Mouse (Mus musculus) T-cell, adult 2 months (primary cell): ENCODE measurements around the gene Sergef.
"Not testable (repeated sequence)": the region's sequence is repeated elsewhere in the genome, so short reads cannot be mapped to it uniquely, and the experiment has no call there.

Experiments used
- DNase-seq: peaks from one replicate; pipeline ENCODE4 v3.0.0; 2022; ENCODE audit warnings: low spot score

Gene Sergef

GRCm38 (mm10) chr7:46639692-46640031 lies at the start of gene Sergef:
Sergef (minus strand) TSS chr7:46639807.
- peak; percentile 80 for DNase-seq

- DNase-seq = peak; percentile 15
Measured at GRCm38 (mm10) chr7:46686827-46687226, 47.2 kb upstream of the Sergef start.

- no peak for DNase-seq
Measured at GRCm38 (mm10) chr7:46680732-46681131, 41.1 kb upstream of the Sergef start.

- DNase-seq = not testable (repeated sequence)
Measured at GRCm38 (mm10) chr7:46679044-46679443, 39.4 kb upstream of the Sergef start.

- no peak for DNase-seq
Measured at GRCm38 (mm10) chr7:46678417-46678816, 38.8 kb upstream of the Sergef start.

- no peak for DNase-seq
Measured at GRCm38 (mm10) chr7:46676808-46677360, 37.3 kb upstream of the Sergef start.

GRCm38 (mm10) chr7:46675886-46676285 lies 36.3 kb upstream of the Sergef start:
- no peak for DNase-seq

- no peak for DNase-seq
Measured at GRCm38 (mm10) chr7:46675061-46675460, 35.5 kb upstream of the Sergef start.

GRCm38 (mm10) chr7:46672160-46672672 lies 32.6 kb upstream of the Sergef start, which contains the start of gene Tph1:
Tph1 (minus strand) TSS chr7:46672537.
- DNase-seq = no peak

- DNase-seq = no peak
Measured at GRCm38 (mm10) chr7:46667256-46667655, 27.6 kb upstream of the Sergef start.

- no peak for DNase-seq
Measured at GRCm38 (mm10) chr7:46665236-46665635, 25.6 kb upstream of the Sergef start.

GRCm38 (mm10) chr7:46661591-46662090 lies 22.0 kb upstream of the Sergef start:
- DNase-seq = no peak

- DNase-seq = no peak
Measured at GRCm38 (mm10) chr7:46652279-46652678, 12.7 kb upstream of the Sergef start.

GRCm38 (mm10) chr7:46650231-46650630 lies 10.6 kb upstream of the Sergef start:
- not testable (repeated sequence) for DNase-seq

- no peak for DNase-seq
Measured at GRCm38 (mm10) chr7:46648431-46649140, 9.0 kb upstream of the Sergef start.

- DNase-seq = no peak
Measured at GRCm38 (mm10) chr7:46643172-46643571, 3.6 kb upstream of the Sergef start.

GRCm38 (mm10) chr7:46640062-46640461 lies 455 bp upstream of the Sergef start:
- DNase-seq = no peak

GRCm38 (mm10) chr7:46638889-46639691 lies 517 bp downstream of the Sergef start:
- no peak for DNase-seq

- DNase-seq = no peak
Measured at GRCm38 (mm10) chr7:46628375-46628975, 11.1 kb downstream of the Sergef start.

GRCm38 (mm10) chr7:46623979-46624378 lies 15.6 kb downstream of the Sergef start:
- DNase-seq = no peak

- no peak for DNase-seq
Measured at GRCm38 (mm10) chr7:46618416-46619110, 21.0 kb downstream of the Sergef start.
